Mouse (Mus musculus) limb, embryonic 12.5 days (tissue): ENCODE data around the gene Diras2. TPM values are rescaled to one million over a fixed set of nuclear protein-coding genes. Genes with fewer than 3 reads are reported as not detected.

Experiments
- ATAC-seq: fragments of 200-750 bp; cut with Nextera tagmentation; 2 replicates; pipeline ENCODE4 v1.8.0; 2017; ENCODE audit warnings: low read depth, moderate TSS enrichment; ENCODE audit not compliant: insufficient number of reproducible peaks, insufficient read depth, low FRiP score, low TSS enrichment
- H3K27ac ChIP-seq: fragments of 300-500 bp; sonication (generic); 2 replicates; pipeline ENCODE4 v1.5.1; 2016; ENCODE audit warnings: mild to moderate bottlenecking, moderate library complexity
- H3K27me3 ChIP-seq: fragments of 300-500 bp; sonication (generic); 2 replicates; pipeline ENCODE4 v1.6.1; 2016; ENCODE audit warnings: mild to moderate bottlenecking, moderate library complexity
- H3K36me3 ChIP-seq: fragments of 300-500 bp; sonication (generic); 2 replicates; pipeline ENCODE4 v1.6.1; 2016; ENCODE audit warnings: mild to moderate bottlenecking, moderate library complexity
- H3K4me1 ChIP-seq: fragments of 300-500 bp; sonication (generic); replicated peaks from 2 replicates; pipeline ENCODE4 v1.6.1; 2016
- H3K4me2 ChIP-seq: fragments of 300-500 bp; sonication (generic); 2 replicates; pipeline ENCODE4 v1.6.1; 2016; ENCODE audit warnings: mild to moderate bottlenecking, moderate library complexity
- H3K4me3 ChIP-seq: fragments of 300-500 bp; sonication (generic); replicated peaks from 2 replicates; pipeline ENCODE4 v1.5.1; 2016; ENCODE audit warnings: mild to moderate bottlenecking
- H3K9ac ChIP-seq: fragments of 300-500 bp; sonication (generic); replicated peaks from 2 replicates; pipeline ENCODE4 v1.6.1; 2016; ENCODE audit warnings: mild to moderate bottlenecking, moderate library complexity
- H3K9me3 ChIP-seq: fragments of 300-500 bp; sonication (generic); 2 replicates; pipeline ENCODE4 v1.6.1; 2016; ENCODE audit warnings: mild to moderate bottlenecking, moderate library complexity
- WGBS: fragments of 180-500 bp; shearing (Covaris S2); methylation state at CpG from one replicate; pipeline ENCODE4 v1.1.7; 2016; 5-methylcytosine and 5-hydroxymethylcytosine counted together
- polyA plus RNA-seq: library from polyadenylated mRNA; unstranded; fragments of >200 nt; fragmentation: Nextera tagmentation; extraction: Ambion mirVana; gene quantifications from 2 replicates; pipeline ENCODE4 v1.2.1, GENCODE M21; 2016

Diras2 gene
- polyA plus RNA-seq, 1 experiment from 2014 or later = 0.33 TPM

- no peaks in the 10 kb centered on the region for H3K9me3 ChIP-seq
- no peak overlapping the region for H3K4me2 ChIP-seq
- ATAC-seq = no peak
- H3K9ac ChIP-seq = no peak overlapping the region
- H3K4me1 ChIP-seq = no peaks in the 10 kb centered on the region
- H3K27ac ChIP-seq = no peak overlapping the region
- 68% methylated on average over 5 of the region's 5 CpGs for WGBS
- H3K4me3 ChIP-seq = no peak overlapping the region
- no peaks in the 10 kb centered on the region for H3K36me3 ChIP-seq
- no peaks in the 10 kb centered on the region for H3K27me3 ChIP-seq
Observed at GRCm38 (mm10) chr13:52550690-52551193, 19.7 kb upstream of the Diras2 start.

- Histone ChIP-seq H3K9ac (no peak overlapping the region), H3K36me3 (no peaks in the 10 kb centered on the region), H3K4me2 (no peak overlapping the region), H3K4me1 (no peaks in the 10 kb centered on the region), H3K27ac (no peak overlapping the region), H3K27me3 (peaks cover 5% of the 10 kb centered on the region; the same call in 1 of the 2 replicates), H3K4me3 (no peak overlapping the region), H3K9me3 (no peaks in the 10 kb centered on the region)
- WGBS = 88% methylated on average over 6 of the region's 6 CpGs
- ATAC-seq = no peak
Observed at GRCm38 (mm10) chr13:52546288-52546687, 15.2 kb upstream of the Diras2 start.

GRCm38 (mm10) chr13:52542636-52543035 lies 11.6 kb upstream of the Diras2 start:
- WGBS = 76% methylated on average over 4 of the region's 4 CpGs
- no peak overlapping the region for H3K4me3 ChIP-seq
- H3K9ac ChIP-seq = no peak overlapping the region
- H3K27me3 ChIP-seq = peaks cover 5% of the 10 kb centered on the region; the same call in 1 of the 2 replicates
- H3K9me3 ChIP-seq = no peaks in the 10 kb centered on the region
- ATAC-seq = no peak
- no peak overlapping the region for H3K4me2 ChIP-seq
- H3K4me1 ChIP-seq = no peaks in the 10 kb centered on the region
- no peaks in the 10 kb centered on the region for H3K36me3 ChIP-seq
- H3K27ac ChIP-seq = no peak overlapping the region

- Histone ChIP-seq H3K9me3 (no peaks in the 10 kb centered on the region), H3K36me3 (no peaks in the 10 kb centered on the region), H3K4me2 (no peak overlapping the region), H3K4me1 (no peaks in the 10 kb centered on the region), H3K27ac (no peak overlapping the region), H3K27me3 (peaks cover 5% of the 10 kb centered on the region; the same call in 1 of the 2 replicates), H3K9ac (no peak overlapping the region), H3K4me3 (no peak overlapping the region)
- 55% methylated on average over 8 of the region's 8 CpGs for WGBS
- ATAC-seq = no peak
Observed at GRCm38 (mm10) chr13:52542036-52542526, 11.0 kb upstream of the Diras2 start.

- no peak for ATAC-seq
- H3K36me3 ChIP-seq = no peaks in the 10 kb centered on the region
- peaks cover 5% of the 10 kb centered on the region; the same call in 1 of the 2 replicates for H3K27me3 ChIP-seq
- no peak overlapping the region for H3K27ac ChIP-seq
- H3K9me3 ChIP-seq = no peaks in the 10 kb centered on the region
- no peak overlapping the region for H3K4me3 ChIP-seq
- WGBS = 67% methylated on average over 5 of the region's 5 CpGs
- no peak overlapping the region for H3K4me2 ChIP-seq
- H3K4me1 ChIP-seq = no peaks in the 10 kb centered on the region
- no peak overlapping the region for H3K9ac ChIP-seq
Observed at GRCm38 (mm10) chr13:52541385-52542035, 10.4 kb upstream of the Diras2 start.

- Histone ChIP-seq H3K4me2 (no peak overlapping the region), H3K36me3 (no peaks in the 10 kb centered on the region), H3K27ac (no peak overlapping the region), H3K9ac (no peak overlapping the region), H3K9me3 (no peaks in the 10 kb centered on the region), H3K4me3 (no peak overlapping the region), H3K27me3 (peaks cover 9% of the 10 kb centered on the region; the same call in 1 of the 2 replicates), H3K4me1 (no peaks in the 10 kb centered on the region)
- WGBS = 86% methylated on average over 6 of the region's 6 CpGs
- ATAC-seq = no peak
Observed at GRCm38 (mm10) chr13:52539461-52539860, 8.4 kb upstream of the Diras2 start.

GRCm38 (mm10) chr13:52538588-52539116 lies 7.6 kb upstream of the Diras2 start:
- no peaks in the 10 kb centered on the region for H3K4me1 ChIP-seq
- no peak overlapping the region for H3K4me3 ChIP-seq
- H3K27ac ChIP-seq = no peak overlapping the region
- H3K36me3 ChIP-seq = no peaks in the 10 kb centered on the region
- no peak overlapping the region for H3K4me2 ChIP-seq
- no peak overlapping the region for H3K9ac ChIP-seq
- H3K9me3 ChIP-seq = no peaks in the 10 kb centered on the region
- H3K27me3 ChIP-seq = peaks cover 9% of the 10 kb centered on the region; the same call in 1 of the 2 replicates
- ATAC-seq = no peak
- 90% methylated on average over 9 of the region's 9 CpGs for WGBS

- whole genome bisulfite sequencing = 95% methylated on average over 26 of the region's 26 CpGs
- no peaks in the 10 kb centered on the region for H3K9me3 ChIP-seq
- H3K4me2 ChIP-seq = no peak overlapping the region
- no peaks in the 10 kb centered on the region for H3K4me1 ChIP-seq
- peaks cover 8% of the 10 kb centered on the region; the same call in 1 of the 2 replicates for H3K27me3 ChIP-seq
- no peak overlapping the region for H3K4me3 ChIP-seq
- no peak overlapping the region for H3K9ac ChIP-seq
- no peak for ATAC-seq
- H3K27ac ChIP-seq = no peak overlapping the region
- H3K36me3 ChIP-seq = no peaks in the 10 kb centered on the region
Observed at GRCm38 (mm10) chr13:52537754-52538587, 6.9 kb upstream of the Diras2 start.

- H3K4me3 ChIP-seq = no peak overlapping the region
- WGBS = 5% methylated on average over 4 of the region's 4 CpGs
- ATAC-seq = 0 out of 2 replicates have a peak, but pooled peaks have one; percentile 31
- no peak overlapping the region for H3K9ac ChIP-seq
- peaks cover 4% of the 10 kb centered on the region; the same call in 1 of the 2 replicates for H3K9me3 ChIP-seq
- H3K4me2 ChIP-seq = no peak overlapping the region
- no peak overlapping the region for H3K27ac ChIP-seq
- H3K4me1 ChIP-seq = peaks cover under 1% of the 10 kb centered on the region
- H3K36me3 ChIP-seq = no peaks in the 10 kb centered on the region
- peaks cover 12% of the 10 kb centered on the region for H3K27me3 ChIP-seq
Observed at GRCm38 (mm10) chr13:52535542-52535941, 4.5 kb upstream of the Diras2 start.

- H3K9ac ChIP-seq = no peak overlapping the region
- 83% methylated on average over 5 of the region's 5 CpGs for WGBS
- no peak overlapping the region for H3K4me2 ChIP-seq
- H3K4me1 ChIP-seq = peaks cover 7% of the 10 kb centered on the region
- no peaks in the 10 kb centered on the region for H3K36me3 ChIP-seq
- no peak overlapping the region for H3K27ac ChIP-seq
- H3K9me3 ChIP-seq = peaks cover 4% of the 10 kb centered on the region; the same call in 1 of the 2 replicates
- ATAC-seq = no peak
- H3K4me3 ChIP-seq = no peak overlapping the region
- H3K27me3 ChIP-seq = peaks cover 30% of the 10 kb centered on the region
Observed at GRCm38 (mm10) chr13:52533644-52534043, 2.6 kb upstream of the Diras2 start.
